In the genomic region with DNA sequence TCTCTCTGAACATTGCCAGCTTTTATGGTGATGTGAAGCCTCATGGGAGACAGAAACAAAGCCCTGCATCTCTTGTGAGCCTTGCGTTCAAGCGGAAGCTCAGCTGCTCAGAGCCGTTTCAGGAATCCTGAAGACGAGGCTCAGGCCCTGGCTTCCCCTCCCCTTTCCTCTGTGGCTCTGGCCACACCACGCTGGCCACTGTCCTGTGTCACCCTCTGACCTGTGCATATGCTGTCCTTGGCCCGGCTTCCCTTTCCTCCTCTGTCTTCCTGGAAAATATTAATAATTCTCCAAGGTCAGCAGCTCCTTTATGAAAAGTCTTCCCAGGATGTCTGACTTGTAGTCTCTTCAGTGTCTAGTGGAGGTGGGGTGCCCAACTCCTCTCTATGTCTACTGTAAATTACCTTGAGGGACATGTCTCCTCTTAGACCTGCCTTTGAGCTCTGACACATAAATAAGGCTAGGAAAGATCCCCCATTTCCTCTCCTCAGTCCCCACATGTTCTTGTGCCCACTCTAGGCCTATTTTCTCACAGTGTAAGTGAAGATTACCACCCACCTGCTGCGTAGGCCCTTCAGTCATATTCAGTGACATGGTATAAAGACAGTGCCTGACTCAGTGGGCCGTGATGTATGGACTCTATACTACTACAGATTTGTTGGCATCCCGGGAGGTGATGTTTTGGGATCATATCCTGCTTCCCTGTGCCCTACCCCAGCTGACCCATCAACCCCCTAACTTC, we compare ENCODE assay signal across 21 mouse cellular contexts. TPM values are rescaled to one million over a fixed set of nuclear protein-coding genes. Genes with fewer than 3 reads are reported as not detected.
DNase-seq lines count a peak whose midpoint lies in the region; ATAC-seq and TF ChIP-seq lines count a peak whose summit lies in the region.
"Had no signal": no experiment of that assay in that cellular context is flagged by ENCODE, and none has a peak within 500 bp of the region (broad histone marks: within the 10 kb centered on the region; RNA-seq: fewer than 3 reads in every experiment).

No protein-coding gene starts in this region.

- H3K4me1 ChIP-seq in forebrain, embryonic 13.5 days: no peaks in the 10 kb centered on the region
- no peaks in the 10 kb centered on the region for H3K4me1 ChIP-seq in forebrain, embryonic 16.5 days (replicated peaks; ENCODE audit: control insufficient read depth, insufficient read depth, low read length)
- H3K4me1 ChIP-seq in kidney, embryonic 16.5 days (ENCODE audit: insufficient read depth, low read length): no peaks in the 10 kb centered on the region
- peaks cover 34% of the 10 kb centered on the region for H3K4me1 ChIP-seq in bone marrow macrophage, adult 2 months (ENCODE audit: control insufficient read depth, insufficient read depth, low read length)
- H3K4me1 ChIP-seq in midbrain, embryonic 11.5 days (ENCODE audit: control insufficient read depth, insufficient read depth, low read length): no peaks in the 10 kb centered on the region
- H3K4me1 ChIP-seq: forebrain, embryonic 12.5 days; limb, embryonic 13.5 days; midbrain, embryonic 15.5 days had no signal

- WGBS in forebrain, embryonic 13.5 days: 71% methylated on average over 9 of the region's 9 CpGs
- WGBS in forebrain, embryonic 16.5 days: 62% methylated on average over 9 of the region's 9 CpGs
- WGBS in kidney, embryonic 16.5 days: 60% methylated on average over 9 of the region's 9 CpGs
- 73% methylated on average over 9 of the region's 9 CpGs for WGBS in midbrain, embryonic 11.5 days

- no peak overlapping the region for H3K4me3 ChIP-seq in forebrain, embryonic 13.5 days
- H3K4me3 ChIP-seq in forebrain, embryonic 16.5 days (replicated peaks; ENCODE audit: low read length): no peak overlapping the region
- H3K4me3 ChIP-seq in kidney, embryonic 16.5 days (ENCODE audit: low read length): no peak overlapping the region
- no peak overlapping the region for H3K4me3 ChIP-seq in bone marrow macrophage, adult 2 months (ENCODE audit: insufficient read depth, low read length)
- H3K4me3 ChIP-seq in midbrain, embryonic 11.5 days (ENCODE audit: low read depth, low read length): no peak overlapping the region
- H3K4me3 ChIP-seq: forebrain, embryonic 12.5 days; gastrocnemius, adult 2 months; limb, embryonic 13.5 days; midbrain, embryonic 15.5 days had no signal

- no peak overlapping the region for H3K4me2 ChIP-seq in forebrain, embryonic 13.5 days
- H3K4me2 ChIP-seq in forebrain, embryonic 16.5 days (ENCODE audit: low read length): no peak overlapping the region
- H3K4me2 ChIP-seq in kidney, embryonic 16.5 days (replicated peaks; ENCODE audit: low read depth, low read length): no peak overlapping the region
- H3K4me2 ChIP-seq in midbrain, embryonic 11.5 days: no peak overlapping the region
- H3K4me2 ChIP-seq: forebrain, embryonic 12.5 days; hindbrain, embryonic 14.5 days; limb, embryonic 13.5 days; midbrain, embryonic 15.5 days had no signal

- 0 out of 2 replicates have a peak overlapping the region, but pooled peaks have one; percentile 8 for H3K9ac ChIP-seq in forebrain, embryonic 13.5 days
- H3K9ac ChIP-seq in forebrain, embryonic 16.5 days (replicated peaks; ENCODE audit: low read depth, low read length): no peak overlapping the region
- 0 out of 2 replicates have a peak overlapping the region, but pooled peaks have one; percentile 0 for H3K9ac ChIP-seq in kidney, embryonic 16.5 days (replicated peaks; ENCODE audit: low read length)
- no peak overlapping the region for H3K9ac ChIP-seq in midbrain, embryonic 11.5 days (ENCODE audit: low read length)
- H3K9ac ChIP-seq: forebrain, embryonic 12.5 days; hindbrain, embryonic 14.5 days; limb, embryonic 13.5 days; midbrain, embryonic 15.5 days had no signal

- H3K9me3 ChIP-seq in forebrain, embryonic 13.5 days (replicated peaks): no peaks in the 10 kb centered on the region
- H3K9me3 ChIP-seq in forebrain, embryonic 16.5 days (ENCODE audit: control insufficient read depth, low read length): no peaks in the 10 kb centered on the region
- H3K9me3 ChIP-seq in kidney, embryonic 16.5 days (ENCODE audit: low read length): no peaks in the 10 kb centered on the region
- H3K9me3 ChIP-seq in midbrain, embryonic 11.5 days (ENCODE audit: control insufficient read depth, low read length): no peaks in the 10 kb centered on the region
- H3K9me3 ChIP-seq: forebrain, embryonic 12.5 days; limb, embryonic 13.5 days; midbrain, embryonic 15.5 days had no signal

- DNase-seq in kidney, adult 8-10 months: no peak
- DNase-seq in kidney, postnatal 25 days: peak; percentile 43 to 75
- DNase-seq in midbrain, embryonic 11.5 days (ENCODE audit: low spot score, missing footprints): no peak
- DNase-seq in gastrocnemius, adult 18-20 months (ENCODE audit: low spot score): no peak
- DNase-seq: cerebellum, adult 9-11 months; gastrocnemius, adult 2 months had no signal

- no peaks in the 10 kb centered on the region for H3K27me3 ChIP-seq in forebrain, embryonic 13.5 days
- no peaks in the 10 kb centered on the region for H3K27me3 ChIP-seq in forebrain, embryonic 16.5 days (replicated peaks; ENCODE audit: control insufficient read depth, insufficient read depth, low read length)
- no peaks in the 10 kb centered on the region for H3K27me3 ChIP-seq in kidney, embryonic 16.5 days (ENCODE audit: insufficient read depth, low read length)
- H3K27me3 ChIP-seq in midbrain, embryonic 11.5 days (ENCODE audit: control insufficient read depth, insufficient read depth, low read length): no peaks in the 10 kb centered on the region
- H3K27me3 ChIP-seq: forebrain, embryonic 12.5 days; limb, embryonic 13.5 days; midbrain, embryonic 15.5 days had no signal

- ATAC-seq in forebrain, embryonic 13.5 days: no peak
- no peak for ATAC-seq in forebrain, embryonic 16.5 days
- no peak for ATAC-seq in kidney, embryonic 16.5 days (ENCODE audit: low FRiP score, low TSS enrichment)
- no peak for ATAC-seq in midbrain, embryonic 11.5 days (ENCODE audit: low FRiP score)
- ATAC-seq: intestine, postnatal 0 days; lung, postnatal 0 days; midbrain, embryonic 15.5 days had no signal

- no peak overlapping the region for H3K27ac ChIP-seq in forebrain, embryonic 13.5 days
- H3K27ac ChIP-seq in forebrain, embryonic 16.5 days (ENCODE audit: low read length): no peak overlapping the region
- no peak overlapping the region for H3K27ac ChIP-seq in kidney, embryonic 16.5 days (ENCODE audit: low read length)
- peak overlapping the region; percentile 42 for H3K27ac ChIP-seq in bone marrow macrophage, adult 2 months (ENCODE audit: insufficient read depth, low read depth, low read length)
- no peak overlapping the region for H3K27ac ChIP-seq in midbrain, embryonic 11.5 days (ENCODE audit: low read depth, low read length)
- H3K27ac ChIP-seq: forebrain, embryonic 12.5 days; gastrocnemius, adult 2 months; hindbrain, embryonic 14.5 days; limb, embryonic 13.5 days; midbrain, embryonic 15.5 days had no signal

- no peak for TF ChIP-seq CTCF in bone marrow macrophage, adult 2 months (IDR thresholded peaks at IDR 0.05; ENCODE audit: low read depth, low read length)

- no peak for TF ChIP-seq POLR2A in bone marrow macrophage, adult 2 months (IDR thresholded peaks at IDR 0.05; ENCODE audit: borderline replicate concordance, low read depth, low read length)

- no peaks in the 10 kb centered on the region for H3K36me3 ChIP-seq in forebrain, embryonic 13.5 days (ENCODE audit: poor library complexity, severe bottlenecking)
- no peaks in the 10 kb centered on the region for H3K36me3 ChIP-seq in forebrain, embryonic 16.5 days (ENCODE audit: control insufficient read depth, insufficient read depth)
- no peaks in the 10 kb centered on the region for H3K36me3 ChIP-seq in kidney, embryonic 16.5 days (ENCODE audit: insufficient read depth, low read length)
- no peaks in the 10 kb centered on the region for H3K36me3 ChIP-seq in midbrain, embryonic 11.5 days (ENCODE audit: control insufficient read depth, insufficient read depth, low read length)
- H3K36me3 ChIP-seq: forebrain, embryonic 12.5 days; limb, embryonic 13.5 days; midbrain, embryonic 15.5 days had no signal

RNA-seq across cellular contexts. Expression of a gene that starts 12.0 kb away (rescaled TPM):
- 8.6 and 20.1 TPM in 2 replicates for polyA plus RNA-seq in forebrain, embryonic 13.5 days (2015; fragmentation: Nextera tagmentation; extraction: Ambion mirVana)
- 17.1 and 19.2 TPM in 2 replicates for polyA plus RNA-seq in forebrain, embryonic 16.5 days (2015; fragmentation: Nextera tagmentation; extraction: Ambion mirVana)
- 82.5 and 98.0 TPM in 2 replicates for polyA plus RNA-seq in kidney, embryonic 16.5 days (2015; fragmentation: Nextera tagmentation; extraction: Ambion mirVana)
- polyA plus RNA-seq in bone marrow macrophage, adult 2 months (2012; ENCODE audit: insufficient read depth, insufficient read length, missing spikeins): 1.6 and 1.7 TPM in 2 replicates
- 11.6 and 12.4 TPM in 2 replicates for polyA plus RNA-seq in midbrain, embryonic 11.5 days (2014; fragmentation: Nextera tagmentation; extraction: Ambion mirVana)
- 1 to 10 TPM in 1 of 2 experiments, under 1 TPM in 1; 0.89 to 2.8 TPM for total RNA-seq in gastrocnemius, adult 18-20 months (2021)
- total RNA-seq: granulocyte monocyte progenitor cell, adult 5-6 weeks had no signal

RNA-seq across cellular contexts. Expression of a gene that starts 19.1 kb away (rescaled TPM):
- polyA plus RNA-seq in forebrain, embryonic 13.5 days (2015; fragmentation: Nextera tagmentation; extraction: Ambion mirVana): 95.4 and 106 TPM in 2 replicates
- 68.6 and 72.3 TPM in 2 replicates for polyA plus RNA-seq in forebrain, embryonic 16.5 days (2015; fragmentation: Nextera tagmentation; extraction: Ambion mirVana)
- polyA plus RNA-seq in kidney, embryonic 16.5 days (2015; fragmentation: Nextera tagmentation; extraction: Ambion mirVana): 76.3 and 77.8 TPM in 2 replicates
- polyA plus RNA-seq in bone marrow macrophage, adult 2 months (2012; ENCODE audit: insufficient read depth, insufficient read length, missing spikeins): 103 and 112 TPM in 2 replicates
- 80.6 and 87.8 TPM in 2 replicates for polyA plus RNA-seq in midbrain, embryonic 11.5 days (2014; fragmentation: Nextera tagmentation; extraction: Ambion mirVana)
- 10 to 100 TPM; 17.8 to 24.2 TPM for total RNA-seq in gastrocnemius, adult 18-20 months (2021)

RNA-seq across cellular contexts. Expression of a gene that starts 23.1 kb away (rescaled TPM):
- 152 and 158 TPM in 2 replicates for polyA plus RNA-seq in forebrain, embryonic 13.5 days (2015; fragmentation: Nextera tagmentation; extraction: Ambion mirVana)
- 149 and 166 TPM in 2 replicates for polyA plus RNA-seq in forebrain, embryonic 16.5 days (2015; fragmentation: Nextera tagmentation; extraction: Ambion mirVana)
- polyA plus RNA-seq in kidney, embryonic 16.5 days (2015; fragmentation: Nextera tagmentation; extraction: Ambion mirVana): 174 and 183 TPM in 2 replicates
- 205 and 219 TPM in 2 replicates for polyA plus RNA-seq in bone marrow macrophage, adult 2 months (2012; ENCODE audit: insufficient read depth, insufficient read length, missing spikeins)
- 120 and 132 TPM in 2 replicates for polyA plus RNA-seq in midbrain, embryonic 11.5 days (2014; fragmentation: Nextera tagmentation; extraction: Ambion mirVana)
- total RNA-seq in gastrocnemius, adult 18-20 months (2021): 100 to 1,000 TPM; 104 to 108 TPM

RNA-seq across cellular contexts. Expression of a gene that starts 23.6 kb away (rescaled TPM):
- polyA plus RNA-seq in forebrain, embryonic 13.5 days (2015; fragmentation: Nextera tagmentation; extraction: Ambion mirVana): 0.57 and 0.59 TPM in 2 replicates
- 0.54 and 0.72 TPM in 2 replicates for polyA plus RNA-seq in forebrain, embryonic 16.5 days (2015; fragmentation: Nextera tagmentation; extraction: Ambion mirVana)
- 0.33 and 0.59 TPM in 2 replicates for polyA plus RNA-seq in kidney, embryonic 16.5 days (2015; fragmentation: Nextera tagmentation; extraction: Ambion mirVana)
- 0.29 TPM in 1 of 2 replicates, not detected in the other for polyA plus RNA-seq in bone marrow macrophage, adult 2 months (2012; ENCODE audit: insufficient read depth, insufficient read length, missing spikeins)
- 0.19 and 0.59 TPM in 2 replicates for polyA plus RNA-seq in midbrain, embryonic 11.5 days (2014; fragmentation: Nextera tagmentation; extraction: Ambion mirVana)
- total RNA-seq in gastrocnemius, adult 18-20 months (2021): not detected
- total RNA-seq: adrenal gland, postnatal 36 days; gastrocnemius, adult 2 months; granulocyte monocyte progenitor cell, adult 5-6 weeks; heart, postnatal 14 days; left cerebral cortex, postnatal 10 days; megakaryocyte progenitor cell, adult 5-6 weeks had no signal

RNA-seq across cellular contexts. Expression of a gene that starts 25.6 kb away (rescaled TPM):
- 0.67 and 0.75 TPM in 2 replicates for polyA plus RNA-seq in forebrain, embryonic 13.5 days (2015; fragmentation: Nextera tagmentation; extraction: Ambion mirVana)
- 0.65 and 0.94 TPM in 2 replicates for polyA plus RNA-seq in forebrain, embryonic 16.5 days (2015; fragmentation: Nextera tagmentation; extraction: Ambion mirVana)
- 1.3 and 1.9 TPM in 2 replicates for polyA plus RNA-seq in kidney, embryonic 16.5 days (2015; fragmentation: Nextera tagmentation; extraction: Ambion mirVana)
- 379 and 471 TPM in 2 replicates for polyA plus RNA-seq in bone marrow macrophage, adult 2 months (2012; ENCODE audit: insufficient read depth, insufficient read length, missing spikeins)
- polyA plus RNA-seq in midbrain, embryonic 11.5 days (2014; fragmentation: Nextera tagmentation; extraction: Ambion mirVana): 1.5 and 1.7 TPM in 2 replicates
- 1 to 10 TPM; 1.9 to 3.4 TPM for total RNA-seq in gastrocnemius, adult 18-20 months (2021)
- total RNA-seq: granulocyte monocyte progenitor cell, adult 5-6 weeks; megakaryocyte progenitor cell, adult 5-6 weeks had no signal

Comparison
In these comparisons a context has a peak if more than half of its experiments do, and no peak if none do; other contexts are left out.
1. H3K9ac ChIP-seq: peak in forebrain, embryonic 13.5 days (single experiment) and kidney, embryonic 16.5 days (single experiment); none in forebrain, embryonic 16.5 days (single experiment) and midbrain, embryonic 11.5 days (single experiment).
2. DNase-seq: peak in kidney, postnatal 25 days (2 of 2); none in kidney, adult 8-10 months (0 of 2), midbrain, embryonic 11.5 days (single experiment) and gastrocnemius, adult 18-20 months (single experiment).